Mouse (Mus musculus) lung, postnatal 25 days (tissue): Measurements from ENCODE around the gene C730034F03Rik.

Experiments used
- DNase-seq: peaks from one replicate; pipeline ENCODE4 v3.0.0; 2022; ENCODE audit warnings: low spot score

The C730034F03Rik gene

DNA sequence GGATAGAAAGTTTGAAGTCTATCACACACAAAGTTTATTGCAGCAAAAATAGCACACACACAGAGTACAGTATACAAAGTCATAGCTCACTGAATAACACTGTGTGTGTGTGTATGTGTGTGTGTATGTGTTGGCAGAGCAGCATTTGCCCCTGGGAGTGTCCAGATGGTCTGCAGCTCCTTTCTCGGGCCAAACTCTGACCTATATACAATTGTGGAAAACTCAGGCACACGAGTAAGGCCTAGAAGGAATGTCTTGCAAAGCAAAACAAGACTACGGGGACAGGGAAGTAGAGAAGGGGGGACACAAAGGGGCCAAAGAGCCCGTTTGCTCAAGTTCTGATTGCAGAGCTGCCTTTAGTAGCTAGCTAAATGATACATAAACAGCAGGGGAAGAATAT, 3.6 kb downstream of the C730034F03Rik start:
- no peak for DNase-seq

GRCm38 (mm10) chr15:89434136-89434535, 4.7 kb downstream of the C730034F03Rik start:
- no peak for DNase-seq

GRCm38 (mm10) chr15:89435878-89436277, 6.5 kb downstream of the C730034F03Rik start:
- no peak for DNase-seq

- DNase-seq, result no peak
Measured at GRCm38 (mm10) chr15:89442486-89443070, 13.2 kb downstream of the C730034F03Rik start.

GRCm38 (mm10) chr15:89452906-89453864, 23.8 kb downstream of the C730034F03Rik start:
- peak; percentile 48 for DNase-seq

GRCm38 (mm10) chr15:89453865-89454478, 24.6 kb downstream of the C730034F03Rik start, which contains the start of gene Mapk8ip2:
Gene Mapk8ip2, plus strand, starts transcription at chr15:89453913.
- no peak for DNase-seq

GRCm38 (mm10) chr15:89454857-89455256, 25.5 kb downstream of the C730034F03Rik start:
- DNase-seq, result no peak

- no peak for DNase-seq
Measured at GRCm38 (mm10) chr15:89455642-89456041, 26.3 kb downstream of the C730034F03Rik start.

GRCm38 (mm10) chr15:89458942-89459341, 29.6 kb downstream of the C730034F03Rik start:
- no peak for DNase-seq

DNA sequence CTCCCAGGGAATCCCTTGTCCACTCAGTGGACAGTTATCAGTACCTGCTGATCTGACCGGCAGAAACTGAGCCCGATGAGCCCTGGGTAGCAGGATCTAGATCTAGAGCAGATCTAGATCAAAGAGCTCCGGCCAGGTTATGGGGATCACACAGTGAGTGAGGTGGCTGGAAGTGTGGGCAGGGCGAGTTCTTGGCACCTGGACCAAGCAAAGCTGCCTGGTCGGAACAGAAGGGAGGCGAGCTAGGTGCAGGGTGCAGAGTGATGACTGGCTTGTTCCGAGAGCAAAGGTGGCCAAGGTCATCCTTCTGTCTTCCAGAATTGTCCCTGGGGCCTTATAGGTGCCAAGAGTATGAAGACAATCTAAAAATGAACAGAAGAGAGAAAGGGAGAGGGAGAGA, 30.4 kb downstream of the C730034F03Rik start:
- no peak for DNase-seq

GRCm38 (mm10) chr15:89460298-89460697, 30.9 kb downstream of the C730034F03Rik start:
- DNase-seq, result no peak

DNA sequence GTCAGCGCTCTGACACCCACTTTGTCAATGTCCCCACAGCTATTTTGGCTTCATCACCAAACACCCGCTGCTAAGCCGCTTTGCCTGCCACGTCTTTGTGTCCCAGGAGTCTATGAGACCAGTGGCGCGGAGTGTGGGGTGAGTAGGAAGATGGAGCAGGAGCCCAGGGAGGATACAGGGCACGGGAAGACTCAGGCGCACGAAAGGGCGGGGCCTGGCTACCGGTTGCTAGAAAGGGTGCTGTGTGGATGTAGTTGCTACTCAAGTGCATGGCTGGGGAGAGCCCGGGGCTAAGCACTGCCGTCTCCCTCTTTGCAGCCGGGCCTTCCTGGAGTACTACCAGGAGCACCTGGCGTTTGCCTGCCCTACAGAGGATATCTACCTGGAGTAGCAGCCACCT, 31.9 kb downstream of the C730034F03Rik start:
- DNase-seq, result no peak

DNA sequence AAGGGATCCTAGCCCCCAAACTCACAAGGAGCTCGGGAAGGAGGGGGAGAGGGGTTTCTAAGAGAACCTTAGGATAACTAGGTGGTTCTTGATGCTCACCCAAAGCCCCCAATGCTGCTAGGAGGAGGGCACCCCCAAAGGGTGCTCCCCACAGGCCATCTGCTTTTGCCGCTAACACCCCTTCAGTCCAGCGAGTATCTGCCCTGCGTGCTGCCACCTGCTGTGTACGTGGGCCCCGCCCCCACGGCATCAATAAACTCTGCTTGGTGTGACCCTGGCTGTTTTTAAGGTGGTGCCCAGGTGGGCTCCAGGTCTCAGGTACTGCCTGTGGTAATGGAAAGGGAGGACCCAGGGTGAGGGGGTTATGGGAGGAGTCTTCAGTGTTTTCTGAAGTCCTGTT, 32.8 kb downstream of the C730034F03Rik start:
- DNase-seq, result no peak

GRCm38 (mm10) chr15:89463334-89464235, 34.2 kb downstream of the C730034F03Rik start:
- DNase-seq, result no peak

DNA sequence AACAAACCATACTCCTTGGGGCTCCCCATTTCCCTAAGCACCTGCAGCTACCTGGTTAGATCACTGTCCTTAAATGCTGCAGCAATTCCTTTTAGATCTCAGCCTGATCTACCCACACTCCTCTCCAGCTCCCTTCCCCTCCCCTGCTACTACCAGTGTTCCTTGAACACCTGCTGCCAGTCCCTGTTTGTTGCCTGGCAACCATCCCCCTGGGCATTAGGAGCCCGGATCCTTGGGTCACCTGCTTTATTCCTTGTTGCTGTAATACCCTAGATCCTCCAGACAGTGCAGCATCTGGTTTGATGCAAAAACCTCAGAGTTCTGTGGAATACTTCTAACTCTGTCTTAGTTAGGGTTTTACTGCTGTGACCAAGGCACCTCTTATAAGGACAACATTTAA, 35.7 kb downstream of the C730034F03Rik start:
- DNase-seq, result no peak

DNA sequence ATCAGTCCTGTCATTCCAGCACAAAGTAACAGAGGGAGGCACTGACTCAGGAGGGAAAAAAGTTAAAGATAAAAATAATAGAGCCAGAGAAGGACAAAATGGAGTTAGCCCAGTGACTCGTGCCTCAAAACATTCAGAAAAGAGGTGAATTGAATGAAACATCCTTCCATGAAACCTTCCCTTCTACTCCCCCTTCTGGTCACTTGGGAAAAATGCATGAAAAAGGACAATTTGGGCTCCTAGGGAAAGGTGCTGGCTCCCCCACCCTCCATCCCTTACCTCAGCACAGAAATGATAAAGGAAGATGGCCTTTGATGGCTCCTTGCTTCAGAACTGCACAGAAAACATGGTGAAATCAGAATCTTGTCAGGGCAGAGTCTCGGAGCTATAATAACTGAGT, 39.2 kb downstream of the C730034F03Rik start:
- no peak for DNase-seq

DNA sequence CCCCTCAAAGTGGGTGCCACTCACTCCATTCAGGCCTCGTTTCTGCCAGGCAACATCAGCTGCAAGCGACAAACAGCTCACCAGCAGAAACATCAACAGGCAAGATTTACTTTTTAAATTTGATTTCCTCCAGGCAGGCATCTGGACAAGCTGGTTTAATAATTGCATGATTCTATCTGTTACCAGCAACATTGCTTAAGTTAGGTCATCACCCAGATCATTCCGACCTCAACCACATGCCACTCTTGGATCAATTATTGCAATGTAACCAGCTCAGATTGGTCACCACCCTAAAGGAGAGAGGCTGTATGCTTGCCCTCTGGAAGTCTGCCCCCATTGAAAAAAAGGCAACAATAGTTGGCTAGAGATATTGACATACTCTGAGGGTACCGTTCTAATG, 42.1 kb downstream of the C730034F03Rik start:
- no peak for DNase-seq

GRCm38 (mm10) chr15:89473370-89473769, 44.0 kb downstream of the C730034F03Rik start:
- DNase-seq, result no peak

GRCm38 (mm10) chr15:89473921-89474320, 44.5 kb downstream of the C730034F03Rik start:
- no peak for DNase-seq

GRCm38 (mm10) chr15:89474596-89475292, 45.4 kb downstream of the C730034F03Rik start:
- DNase-seq, result no peak

DNA sequence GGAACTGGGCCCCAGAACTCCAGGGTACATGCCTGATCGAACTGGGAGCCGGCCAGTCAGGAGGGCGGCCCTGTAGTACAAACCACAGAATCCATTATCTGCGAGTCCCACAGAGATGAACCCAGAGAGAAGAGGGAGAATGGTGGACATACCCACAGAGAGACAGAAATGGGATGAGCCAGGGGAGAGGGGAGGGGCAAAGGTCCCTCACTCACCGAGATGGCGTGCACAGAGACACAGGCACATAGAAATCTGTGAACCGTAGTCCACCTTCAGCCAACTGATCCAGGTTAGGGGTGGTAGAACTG, 45.9 kb downstream of the C730034F03Rik start:
- no peak for DNase-seq
